Mouse (Mus musculus): ENCODE data around the gene Tcap. TPM values are rescaled to one million over a fixed set of nuclear protein-coding genes. Genes with fewer than 3 reads are reported as not detected.
"Not testable (repeated sequence)": the region's sequence is repeated elsewhere in the genome, so short reads cannot be mapped to it uniquely, and the experiment has no call there.

The Tcap gene
- total and polyA plus RNA-seq, 3 experiments = 1,095 to 3,136 (median 1,827) TPM

DNA sequence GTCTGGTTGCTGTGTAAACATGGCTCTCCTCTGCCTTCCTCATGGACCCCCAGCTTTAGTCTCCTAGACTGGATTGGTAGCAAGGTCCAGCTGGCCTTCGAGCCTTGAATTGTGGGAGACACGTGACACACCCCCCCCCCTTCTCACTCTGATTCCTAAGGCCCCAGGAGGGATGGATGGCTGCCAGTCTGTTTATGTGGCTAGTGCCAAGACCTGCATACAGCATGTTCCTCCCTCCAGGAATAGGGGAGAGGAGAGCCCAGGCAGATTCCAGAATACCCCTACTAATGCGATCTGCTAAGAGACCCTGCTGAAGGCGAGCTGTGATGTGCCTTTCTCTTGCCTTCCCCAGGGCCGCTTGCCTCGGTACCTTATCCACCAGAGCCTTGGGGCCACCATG lies 3.5 kb upstream of the Tcap start:
- H3K79me2 ChIP-seq (replicated peaks; ENCODE audit: control insufficient read depth, insufficient read depth, low read length) = no peaks in the 10 kb centered on the region
- DNase-seq = peak; percentile 41 to 62
- H3K27ac ChIP-seq = peak overlapping the region; percentile 83
- H3K9ac ChIP-seq (ENCODE audit: low read depth, low read length) = no peak overlapping the region
- TF ChIP-seq POLR2A (IDR thresholded peaks at IDR 0.05; ENCODE audit: insufficient read depth, low read depth, low read length) (no peak), CTCF (IDR thresholded peaks at IDR 0.05) (no peak), EP300 (IDR thresholded peaks at IDR 0.05; ENCODE audit: insufficient read depth, low read depth, low read length) (peak; percentile 82)
- H3K27me3 ChIP-seq (ENCODE audit: control insufficient read depth, insufficient read depth, low read length) = no peaks in the 10 kb centered on the region
- H3K4me3 ChIP-seq = no peak overlapping the region
- no peaks in the 10 kb centered on the region for H3K36me3 ChIP-seq (ENCODE audit: control insufficient read depth, insufficient read depth, low read length)
- peaks cover 8% of the 10 kb centered on the region; the same call in 1 of the 2 replicates for H3K4me1 ChIP-seq (ENCODE audit: control insufficient read depth, insufficient read depth, low read length)
- 62% methylated on average over 6 of the region's 6 CpGs for WGBS
- intact Hi-C loops (cut with DNase I) = no loop called here

DNA sequence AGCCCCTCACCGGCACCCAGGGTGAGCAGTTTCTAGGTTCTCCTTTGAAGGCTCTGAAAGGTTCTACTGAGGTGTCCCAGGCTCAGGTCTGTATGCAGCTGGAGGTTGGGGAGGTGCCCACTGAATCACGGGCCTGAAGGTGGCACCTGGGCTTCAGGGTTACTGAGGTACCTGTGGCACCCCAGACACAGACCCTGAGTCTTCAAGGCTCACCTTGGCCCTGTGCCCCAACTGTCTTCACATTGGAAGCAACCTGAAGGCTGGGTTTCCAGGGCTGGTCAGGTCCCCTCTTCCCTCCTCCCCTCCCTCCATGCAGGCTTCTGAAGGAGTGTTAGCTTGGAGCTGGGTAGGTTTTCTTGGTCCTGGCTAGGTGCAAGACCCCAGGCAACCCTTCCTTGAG lies 2.0 kb upstream of the Tcap start:
- Histone ChIP-seq H3K27ac (no peak overlapping the region), H3K36me3 (ENCODE audit: control insufficient read depth, insufficient read depth, low read length) (no peaks in the 10 kb centered on the region), H3K9ac (ENCODE audit: low read depth, low read length) (no peak overlapping the region), H3K4me3 (no peak overlapping the region), H3K4me1 (ENCODE audit: control insufficient read depth, insufficient read depth, low read length) (peaks cover 4% of the 10 kb centered on the region; the same call in 1 of the 2 replicates), H3K79me2 (replicated peaks; ENCODE audit: control insufficient read depth, insufficient read depth, low read length) (no peaks in the 10 kb centered on the region), H3K27me3 (ENCODE audit: control insufficient read depth, insufficient read depth, low read length) (no peaks in the 10 kb centered on the region; the same call in 1 of the 2 replicates)
- intact Hi-C loops (cut with DNase I) = no loop called here
- DNase-seq = peak in 1 of 2 experiments; percentile 19
- WGBS = 91% methylated on average over 2 of the region's 2 CpGs
- TF ChIP-seq CTCF (IDR thresholded peaks at IDR 0.05) (no peak), POLR2A (IDR thresholded peaks at IDR 0.05; ENCODE audit: insufficient read depth, low read depth, low read length) (no peak), EP300 (IDR thresholded peaks at IDR 0.05; ENCODE audit: insufficient read depth, low read depth, low read length) (no peak)

DNA sequence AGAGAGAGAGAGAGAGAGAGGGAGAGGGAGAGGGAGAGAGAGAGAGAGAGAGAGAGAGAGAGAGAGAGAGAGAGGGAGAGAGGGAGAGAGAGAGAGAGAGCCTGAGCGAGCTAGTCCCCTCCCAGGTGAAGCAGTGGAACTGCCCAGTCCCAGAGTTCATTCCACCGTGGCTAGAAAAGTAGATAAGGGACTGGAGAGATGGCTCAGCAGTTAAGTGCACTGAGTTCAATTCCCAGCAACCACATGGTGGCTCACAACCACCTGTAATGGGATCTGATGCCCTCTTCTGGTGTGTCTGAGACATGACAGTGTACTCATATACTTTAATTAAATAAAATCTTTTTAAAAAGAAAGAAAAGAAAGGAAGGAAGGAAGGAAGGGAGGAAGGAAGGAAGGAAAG lies 1.2 kb upstream of the Tcap start:
- DNase-seq; H3K36me3 ChIP-seq (ENCODE audit: control insufficient read depth, insufficient read depth, low read length); intact Hi-C loops (cut with DNase I); H3K4me1 ChIP-seq (ENCODE audit: control insufficient read depth, insufficient read depth, low read length); H3K9ac ChIP-seq (ENCODE audit: low read depth, low read length); H3K27me3 ChIP-seq (ENCODE audit: control insufficient read depth, insufficient read depth, low read length); H3K79me2 ChIP-seq (replicated peaks; ENCODE audit: control insufficient read depth, insufficient read depth, low read length); H3K4me3 ChIP-seq: not testable (repeated sequence)
- H3K27ac ChIP-seq = peak overlapping the region; percentile 95
- peak; percentile 43 for TF ChIP-seq CTCF (IDR thresholded peaks at IDR 0.05)
- WGBS = 32% methylated on average over 2 of the region's 2 CpGs

DNA sequence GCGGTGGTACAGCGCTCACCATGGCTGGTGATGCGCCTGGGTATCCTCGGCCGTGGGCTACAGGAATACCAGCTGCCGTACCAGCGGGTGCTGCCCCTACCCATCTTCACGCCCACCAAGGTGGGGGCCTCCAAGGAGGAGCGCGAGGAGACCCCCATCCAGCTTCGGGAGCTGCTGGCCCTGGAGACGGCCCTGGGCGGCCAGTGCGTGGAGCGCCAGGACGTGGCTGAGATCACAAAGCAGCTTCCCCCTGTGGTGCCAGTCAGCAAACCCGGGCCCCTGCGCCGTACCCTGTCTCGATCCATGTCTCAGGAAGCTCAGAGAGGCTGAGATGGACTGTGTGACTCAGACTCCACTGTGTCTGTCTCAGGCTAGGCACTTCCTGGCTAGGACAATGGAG lies 605 bp downstream of the Tcap start:
- H3K4me3 ChIP-seq = peak overlapping the region; percentile 55

DNA sequence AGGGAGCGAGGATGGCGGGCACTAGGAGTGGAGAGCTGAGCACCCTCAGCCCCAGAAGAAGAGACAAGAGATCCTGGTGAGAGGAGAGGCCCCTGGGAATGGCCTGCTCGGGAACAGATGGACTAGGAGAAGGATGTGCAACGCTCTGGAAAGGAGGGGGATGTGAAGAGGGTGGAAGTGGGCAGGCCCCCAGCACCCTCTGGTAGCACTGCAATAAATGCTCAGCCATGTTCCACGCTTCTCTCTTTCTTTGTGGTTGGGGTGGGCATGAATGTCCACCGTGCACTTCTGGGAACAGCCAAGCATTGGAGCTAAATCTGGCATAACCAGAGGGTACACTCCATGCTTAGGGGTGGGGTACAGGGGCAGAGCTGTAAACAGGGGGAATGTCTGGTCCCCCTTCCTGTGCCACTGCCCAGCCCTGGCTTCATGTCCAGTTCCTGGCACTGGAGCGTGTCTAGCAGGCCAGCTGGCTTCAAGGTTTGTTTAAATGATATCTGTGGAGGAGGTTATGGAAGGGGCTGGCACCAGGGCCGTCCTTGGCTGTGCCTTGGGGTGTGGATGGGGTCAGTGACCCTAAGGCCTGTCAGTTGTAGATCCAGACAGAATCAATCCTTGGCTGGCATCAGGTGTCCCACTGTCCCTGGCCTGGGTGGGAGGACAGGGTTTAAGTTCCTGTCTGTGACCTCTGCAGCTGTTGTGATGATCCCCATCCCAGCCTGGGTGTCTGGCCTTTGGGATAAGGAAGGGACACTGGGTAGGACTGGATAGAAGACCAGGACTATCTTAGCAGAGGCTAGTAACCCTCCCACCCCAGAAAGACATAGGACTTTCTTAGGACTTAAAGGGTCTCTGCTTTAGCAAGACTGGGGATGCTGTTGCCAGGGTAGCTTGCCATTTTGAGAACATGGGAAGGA lies 1.4 kb downstream of the Tcap start:
- Histone ChIP-seq H3K27ac (peak overlapping the region; percentile 95), H3K36me3 (ENCODE audit: control insufficient read depth, insufficient read depth, low read length) (no peaks in the 10 kb centered on the region), H3K4me1 (ENCODE audit: control insufficient read depth, insufficient read depth, low read length) (no peaks in the 10 kb centered on the region), H3K27me3 (ENCODE audit: control insufficient read depth, insufficient read depth, low read length) (no peaks in the 10 kb centered on the region; the same call in 1 of the 2 replicates), H3K9ac (ENCODE audit: low read depth, low read length) (peak overlapping the region; percentile 93), H3K79me2 (replicated peaks; ENCODE audit: control insufficient read depth, insufficient read depth, low read length) (no peaks in the 10 kb centered on the region), H3K4me3 (peak overlapping the region; percentile 55)
- peak; percentile 62 to 66 for DNase-seq
- WGBS = 45% methylated on average over 8 of the region's 8 CpGs
- TF ChIP-seq POLR2A (IDR thresholded peaks at IDR 0.05; ENCODE audit: insufficient read depth, low read depth, low read length) (peak; percentile 67), EP300 (IDR thresholded peaks at IDR 0.05; ENCODE audit: insufficient read depth, low read depth, low read length) (peak; percentile 2), CTCF (IDR thresholded peaks at IDR 0.05) (no peak)
- intact Hi-C loops (cut with DNase I) = no loop called here

More for the DNA sequence above, 605 bp downstream of the Tcap start:
- H3K4me1 ChIP-seq (ENCODE audit: control insufficient read depth, insufficient read depth, low read length) = peaks cover under 1% of the 10 kb centered on the region; the same call in 1 of the 2 replicates
- peak overlapping the region; percentile 95 for H3K27ac ChIP-seq
- H3K27me3 ChIP-seq (ENCODE audit: control insufficient read depth, insufficient read depth, low read length) = no peaks in the 10 kb centered on the region; the same call in 1 of the 2 replicates
- H3K36me3 ChIP-seq (ENCODE audit: control insufficient read depth, insufficient read depth, low read length) = no peaks in the 10 kb centered on the region
- 61% methylated on average over 20 of the region's 20 CpGs for WGBS
- intact Hi-C loops (cut with DNase I) = no loop called here
- DNase-seq = no peak
- H3K79me2 ChIP-seq (replicated peaks; ENCODE audit: control insufficient read depth, insufficient read depth, low read length) = no peaks in the 10 kb centered on the region
- TF ChIP-seq EP300 (IDR thresholded peaks at IDR 0.05; ENCODE audit: insufficient read depth, low read depth, low read length) (no peak; the same call in 1 of the 2 replicates), POLR2A (IDR thresholded peaks at IDR 0.05; ENCODE audit: insufficient read depth, low read depth, low read length) (no peak; the same call in 1 of the 2 replicates), CTCF (IDR thresholded peaks at IDR 0.05) (no peak)
- H3K9ac ChIP-seq (ENCODE audit: low read depth, low read length) = peak overlapping the region; percentile 93

Measured in heart, adult 2 months (tissue).